Mouse (Mus musculus) liver, adult 2 months (tissue): ENCODE data around the gene Hapln4. TPM values are rescaled to one million over a fixed set of nuclear protein-coding genes. Genes with fewer than 3 reads are reported as not detected.
"Not testable (repeated sequence)": the region's sequence is repeated elsewhere in the genome, so short reads cannot be mapped to it uniquely, and the experiment has no call there.

Source experiments
- DNase-seq: peaks from one replicate; pipeline ENCODE4 v3.0.0-alpha.2; 2011; ENCODE audit warnings: low read depth, low spot score; ENCODE audit errors: extremely low read depth
- H3K27ac ChIP-seq: fragments of 200-500 bp; replicated peaks from 2 replicates; pipeline ENCODE4 v1.5.1; 2012; ENCODE audit warnings: low read depth, mild to moderate bottlenecking, control low read depth, inconsistent platforms, low read length; ENCODE audit not compliant: insufficient read depth
- H3K27me3 ChIP-seq: fragments of 200-500 bp; 2 replicates; pipeline ENCODE4 v1.6.1; 2012; ENCODE audit warnings: mild to moderate bottlenecking, moderate library complexity, low read length, inconsistent platforms; ENCODE audit not compliant: control insufficient read depth, insufficient read depth
- H3K36me3 ChIP-seq: fragments of 200-500 bp; 2 replicates; pipeline ENCODE4 v1.6.1; 2012; ENCODE audit warnings: low read length, inconsistent platforms; ENCODE audit not compliant: control insufficient read depth, insufficient read depth
- H3K4me1 ChIP-seq: fragments of 200-500 bp; 2 replicates; pipeline ENCODE4 v1.6.1; 2011; ENCODE audit warnings: low read length; ENCODE audit not compliant: control insufficient read depth, insufficient read depth
- H3K4me3 ChIP-seq: fragments of 200-500 bp; 2 replicates; pipeline ENCODE4 v1.5.1; 2011; ENCODE audit warnings: low read depth, mild to moderate bottlenecking, control low read depth, low read length, moderate library complexity; ENCODE audit not compliant: insufficient read depth
- H3K79me2 ChIP-seq: fragments of 200-500 bp; 2 replicates; pipeline ENCODE4 v1.6.1; 2012; ENCODE audit warnings: inconsistent platforms, mild to moderate bottlenecking, low read length, moderate library complexity; ENCODE audit not compliant: control insufficient read depth, insufficient read depth
- H3K9ac ChIP-seq: fragments of 200-500 bp; 2 replicates; pipeline ENCODE4 v1.6.1; 2012; ENCODE audit warnings: low read depth, mild to moderate bottlenecking, control low read depth, inconsistent platforms, low read length
- CTCF ChIP-seq: fragments of 200-500 bp; IDR thresholded peaks from 2 replicates; pipeline ENCODE4 v1.5.1; 2011; ENCODE audit warnings: low read depth, low read length, control low read depth
- POLR2A ChIP-seq: fragments of 200-500 bp; IDR thresholded peaks from 2 replicates; pipeline ENCODE4 v1.6.1; 2011; ENCODE audit warnings: low read length, control low read depth; ENCODE audit not compliant: insufficient read depth; ENCODE audit errors: extremely low read depth
- WGBS: fragments of 180-500 bp; shearing (Covaris S2); methylation state at CpG from one replicate; pipeline ENCODE4 v1.1.7; 2018; 5-methylcytosine and 5-hydroxymethylcytosine counted together
- polyA plus RNA-seq: library from polyadenylated mRNA; depleted of rRNA; stranded (reverse); fragments of >200 nt; gene quantifications from 2 replicates; pipeline ENCODE4 v1.2.3, GENCODE M21; 2012
- total RNA-seq: library from RNA; depleted of rRNA; stranded (reverse); fragments of >200 nt; gene quantifications from 2 replicates; pipeline ENCODE4 v1.2.3, GENCODE M21; 2014

Gene Hapln4
- total and polyA plus RNA-seq, 2 experiments = 2.2 to 8.8 TPM

DNA sequence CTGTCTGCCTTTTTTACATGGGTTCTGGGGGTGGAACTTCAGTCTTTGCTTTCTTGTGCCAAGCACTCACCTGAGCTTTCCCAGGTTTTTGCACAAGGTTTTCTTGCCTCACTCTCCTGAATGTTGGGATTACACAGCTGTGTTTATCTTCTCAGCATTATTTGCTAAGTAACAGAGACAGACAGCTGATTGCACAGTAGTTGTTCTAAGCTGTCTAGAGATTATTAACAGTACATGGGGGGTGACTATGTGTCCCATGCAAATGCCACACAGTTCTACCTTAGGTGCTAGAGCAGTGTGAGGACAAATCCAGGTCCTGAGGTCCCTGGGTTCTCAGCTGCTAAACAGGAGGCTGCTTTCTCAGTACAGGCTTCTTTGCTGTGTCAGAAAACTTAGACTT, 33.6 kb upstream of the Hapln4 start:
- no peak overlapping the region for H3K27ac ChIP-seq
- peaks cover 40% of the 10 kb centered on the region for H3K36me3 ChIP-seq
- H3K27me3 ChIP-seq = no peaks in the 10 kb centered on the region
- no peak for TF ChIP-seq CTCF
- TF ChIP-seq POLR2A = no peak
- peaks cover 5% of the 10 kb centered on the region; the same call in 1 of the 2 replicates for H3K79me2 ChIP-seq
- H3K4me1 ChIP-seq = no peaks in the 10 kb centered on the region
- no peak overlapping the region for H3K4me3 ChIP-seq
- no peak for DNase-seq
- H3K9ac ChIP-seq = no peak overlapping the region

DNA sequence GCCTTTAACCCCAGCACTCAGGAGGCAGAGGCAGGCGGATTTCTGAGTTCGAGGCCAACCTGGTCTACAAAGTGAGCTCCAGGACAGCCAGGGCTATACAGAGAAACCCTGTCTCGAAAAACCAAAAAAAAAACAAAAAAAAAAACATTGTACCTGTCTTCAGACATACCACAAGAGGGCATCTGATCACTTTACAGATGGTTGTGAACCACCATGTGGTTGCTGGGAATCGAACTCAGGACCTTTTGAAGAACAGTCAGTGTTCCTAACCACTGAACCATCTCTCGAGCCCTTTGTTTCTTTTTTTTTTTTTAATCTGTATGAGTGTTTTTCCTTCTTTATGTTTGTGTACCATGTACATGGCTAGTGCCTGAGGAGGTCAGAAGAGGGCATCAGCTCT, 32.8 kb upstream of the Hapln4 start:
- H3K36me3 ChIP-seq = peaks cover 47% of the 10 kb centered on the region
- H3K4me3 ChIP-seq = not testable (repeated sequence)
- 95% methylated on average over 5 of the region's 5 CpGs for WGBS

DNA sequence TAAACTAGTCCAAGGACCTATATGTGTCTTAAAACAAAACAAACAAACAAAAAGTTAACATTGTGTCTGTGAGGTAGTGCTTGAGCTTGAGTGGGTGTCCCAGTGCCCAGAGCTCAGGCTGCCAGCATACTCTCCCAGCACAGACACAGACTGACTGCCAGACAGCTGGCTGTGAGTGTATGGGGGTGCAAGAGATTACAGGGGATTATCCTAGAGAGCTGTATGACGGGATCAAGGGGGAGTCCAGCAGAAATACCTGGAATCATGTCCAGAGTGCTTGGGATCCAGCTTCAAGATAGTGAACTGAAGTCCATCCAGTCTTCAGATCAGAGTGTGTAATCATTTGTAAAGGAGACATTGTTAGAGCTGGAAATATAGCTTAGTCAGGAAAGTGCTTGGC, 25.5 kb upstream of the Hapln4 start:
- H3K27me3 ChIP-seq = no peaks in the 10 kb centered on the region
- no peak for DNase-seq
- no peaks in the 10 kb centered on the region for H3K4me1 ChIP-seq
- TF ChIP-seq CTCF (no peak), POLR2A (no peak)
- H3K79me2 ChIP-seq = 0 out of 2 replicates have a peak, but pooled peaks cover 2% of the 10 kb centered on the region
- H3K4me3 ChIP-seq = no peak overlapping the region
- H3K36me3 ChIP-seq = peaks cover 58% of the 10 kb centered on the region
- WGBS = 93% methylated on average over 1 of the region's 1 CpGs
- H3K9ac ChIP-seq = no peak overlapping the region
- no peak overlapping the region for H3K27ac ChIP-seq

More for the DNA sequence above, 32.8 kb upstream of the Hapln4 start:
- not testable (repeated sequence) for H3K27me3 ChIP-seq, DNase-seq, H3K27ac ChIP-seq, H3K4me1 ChIP-seq, H3K79me2 ChIP-seq, H3K9ac ChIP-seq

DNA sequence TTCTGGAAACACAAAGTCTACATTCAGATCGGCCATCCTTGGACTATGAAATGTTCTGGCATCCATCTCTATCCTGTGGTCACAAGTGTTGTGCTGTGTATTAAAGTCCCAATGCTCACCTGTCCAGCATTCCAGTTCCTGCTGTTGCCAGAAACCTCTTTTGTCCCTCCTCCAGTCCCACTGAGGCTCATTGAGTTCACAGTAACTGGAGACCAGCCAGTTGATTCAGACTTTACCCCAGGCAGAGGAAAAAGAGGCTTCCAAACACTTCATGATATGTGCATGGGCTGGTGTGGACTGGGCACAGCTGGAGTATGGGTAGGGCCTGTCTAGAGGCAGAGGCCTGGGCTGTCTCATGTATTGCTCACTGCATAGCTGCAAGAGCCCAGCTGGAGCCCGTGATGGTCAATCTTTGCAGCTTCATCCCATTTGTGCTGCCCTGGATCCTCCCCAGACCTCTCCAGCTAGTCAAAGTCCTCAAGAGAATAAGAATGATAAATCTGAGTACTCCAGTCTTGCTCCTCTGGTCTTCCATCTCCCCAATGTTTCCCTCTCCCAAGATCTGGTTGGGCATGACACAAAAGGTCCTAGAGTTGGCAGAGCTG, 11.3 kb upstream of the Hapln4 start:
- H3K79me2 ChIP-seq = no peaks in the 10 kb centered on the region
- no peak for TF ChIP-seq POLR2A
- H3K9ac ChIP-seq = peak overlapping the region; percentile 16
- H3K36me3 ChIP-seq = peaks cover 3% of the 10 kb centered on the region; the same call in 1 of the 2 replicates
- H3K27ac ChIP-seq = peak overlapping the region; percentile 89
- no peak overlapping the region for H3K4me3 ChIP-seq
- H3K4me1 ChIP-seq = peaks cover 15% of the 10 kb centered on the region
- no peaks in the 10 kb centered on the region for H3K27me3 ChIP-seq
- DNase-seq = peak; percentile 97
- 16% methylated on average over 2 of the region's 2 CpGs for WGBS

DNA sequence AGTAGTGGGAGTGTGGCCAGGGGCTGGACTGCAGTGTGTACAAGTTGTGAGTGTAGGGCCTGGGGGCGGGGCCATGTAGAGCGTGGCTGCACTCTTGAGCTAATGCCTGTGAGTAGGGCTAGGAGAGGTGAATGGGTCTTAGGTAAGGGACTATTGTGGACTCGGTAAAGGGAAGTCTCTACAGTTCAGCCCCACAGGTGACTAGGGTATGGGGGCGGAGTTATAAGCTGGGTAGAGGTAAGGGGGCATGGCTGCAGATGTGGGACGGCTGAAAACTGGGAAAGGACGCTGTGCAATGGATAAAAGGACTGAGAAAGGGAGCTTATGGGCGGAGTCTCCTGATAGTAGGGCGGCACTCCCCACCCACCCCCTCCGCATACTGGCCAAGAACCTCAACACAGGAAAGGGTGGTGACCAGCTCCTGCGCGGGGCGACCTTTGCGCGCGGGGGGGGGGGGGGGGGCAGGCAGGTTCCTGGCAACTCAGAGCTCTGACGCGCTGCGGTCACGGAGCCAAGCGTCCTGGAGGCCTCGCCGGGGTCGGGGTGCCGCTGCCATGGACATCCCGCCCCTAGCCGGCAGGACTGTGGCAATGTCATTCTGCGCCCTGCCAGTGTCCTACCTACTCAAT, 10.7 kb upstream of the Hapln4 start, which contains the start of gene Tm6sf2:
TSS of gene Tm6sf2 (plus strand) at position 484 of the 629 bp plus-strand sequence.
- Histone ChIP-seq H3K9ac (peak within 1 kb of the TSS; percentile 83), H3K27me3 (no peaks in the 10 kb centered on the region), H3K27ac (peak within 1 kb of the TSS; percentile 98), H3K4me1 (peaks cover 15% of the 10 kb centered on the region), H3K4me3 (peak within 1 kb of the TSS; percentile 60), H3K79me2 (no peaks in the 10 kb centered on the region), H3K36me3 (peaks cover under 1% of the 10 kb centered on the region; the same call in 1 of the 2 replicates)
- DNase-seq = peak; percentile 94
- TF ChIP-seq CTCF (no peak), POLR2A (0 out of 2 replicates have a peak, but pooled peaks have one; percentile 30)
- 4% methylated on average over 27 of the region's 27 CpGs for WGBS

DNA sequence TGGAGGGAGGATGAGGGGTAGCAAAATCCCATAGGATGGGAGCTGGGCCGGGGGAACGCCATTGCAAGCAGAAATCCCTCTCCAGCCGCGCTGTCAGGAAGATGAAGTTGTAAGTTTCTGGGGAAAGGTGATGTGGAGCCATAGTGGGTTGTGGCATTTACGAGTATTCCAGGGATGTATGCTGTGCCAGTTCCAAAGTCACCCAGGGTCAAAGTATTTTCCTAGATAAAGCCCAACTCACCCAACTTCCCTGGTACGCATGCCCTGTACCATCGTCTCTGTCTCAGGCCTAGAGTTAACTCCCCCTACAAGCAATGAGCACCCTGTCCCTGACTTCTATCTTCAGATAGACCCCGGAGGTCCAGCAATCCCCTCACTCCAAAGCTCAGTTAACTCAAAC, 10.1 kb upstream of the Hapln4 start:
- H3K36me3 ChIP-seq = no peaks in the 10 kb centered on the region; the same call in 1 of the 2 replicates
- WGBS = 18% methylated on average over 8 of the region's 8 CpGs
- H3K79me2 ChIP-seq = no peaks in the 10 kb centered on the region
- peak overlapping the region; percentile 83 for H3K9ac ChIP-seq
- peak overlapping the region; percentile 98 for H3K27ac ChIP-seq
- H3K4me3 ChIP-seq = peak overlapping the region; percentile 60
- no peaks in the 10 kb centered on the region for H3K27me3 ChIP-seq
- peak; percentile 85 for DNase-seq
- peaks cover 15% of the 10 kb centered on the region for H3K4me1 ChIP-seq
- TF ChIP-seq CTCF (no peak), POLR2A (no peak)
